Mouse (Mus musculus) brain, embryonic 14.5 days (tissue): ENCODE results near the gene Slc44a5.

ENCODE experiments used
- CTCF ChIP-seq: fragments of 200-500 bp; IDR thresholded peaks from 2 replicates; pipeline ENCODE4 v1.5.1; 2012; ENCODE audit warnings: inconsistent platforms, mild to moderate bottlenecking, moderate library complexity, borderline replicate concordance; ENCODE audit not compliant: insufficient read depth, insufficient read length; ENCODE audit errors: extremely low read depth
- POLR2A ChIP-seq: fragments of 200-500 bp; IDR thresholded peaks from 2 replicates; pipeline ENCODE4 v1.6.1; 2012; ENCODE audit warnings: mild to moderate bottlenecking, inconsistent platforms, borderline replicate concordance; ENCODE audit not compliant: poor library complexity, insufficient read depth, insufficient read length, severe bottlenecking; ENCODE audit errors: extremely low read depth

GRCm38 (mm10) chr3:154317651-154318248, 344.5 kb downstream of the Slc44a5 start:
- peak; percentile 61; the same call in 1 of the 2 replicates for TF ChIP-seq CTCF
- no peak for TF ChIP-seq POLR2A
